Mouse (Mus musculus) E14TG2a.4 (cell line): ENCODE data around the gene Ndufb3.
"Not testable (repeated sequence)": the region's sequence is repeated elsewhere in the genome, so short reads cannot be mapped to it uniquely, and the experiment has no call there.

Experiments used
- H3K27me3 ChIP-seq: 2 replicates; pipeline ENCODE4 v1.6.1; 2014; ENCODE audit warnings: low read length, control low read depth; ENCODE audit not compliant: insufficient read depth
- H3K36me3 ChIP-seq: 2 replicates; pipeline ENCODE4 v1.6.1; 2014; ENCODE audit warnings: low read length, control low read depth; ENCODE audit not compliant: insufficient read depth
- H3K4me1 ChIP-seq: replicated peaks from 2 replicates; pipeline ENCODE4 v1.6.1; 2014; ENCODE audit warnings: low read depth, low read length, control low read depth
- H3K4me3 ChIP-seq: replicated peaks from 2 replicates; pipeline ENCODE4 v1.5.1; 2014; ENCODE audit warnings: mild to moderate bottlenecking, low read length
- H3K9me3 ChIP-seq: 2 replicates; pipeline ENCODE4 v1.6.1; 2014; ENCODE audit warnings: low read length, control low read depth
- CTCF ChIP-seq: conservative IDR thresholded peaks from 2 replicates; pipeline ENCODE4 v1.5.1; 2014; ENCODE audit warnings: low read length
- NANOG ChIP-seq: IDR thresholded peaks from 2 replicates; pipeline ENCODE4 v1.6.1; 2014; ENCODE audit warnings: borderline replicate concordance, low read length, mixed read lengths
- POU5F1 ChIP-seq: IDR thresholded peaks from 2 replicates; pipeline ENCODE4 v1.6.1; 2014; ENCODE audit warnings: low read length, borderline replicate concordance

Gene Ndufb3

GRCm38 (mm10) chr1:58586171-58586997, at the start of gene Ndufb3, which contains the start of gene Fam126b:
Gene Ndufb3 (plus strand): TSS chr1:58586384.
Gene Fam126b (minus strand): TSS chr1:58586323.
- Histone ChIP-seq H3K4me3 (peak within 1 kb of the TSS; percentile 95), H3K9me3 (no peaks in the 10 kb centered on the region), H3K27me3 (no peaks in the 10 kb centered on the region), H3K36me3 (no peaks in the 10 kb centered on the region; the same call in 1 of the 2 replicates), H3K4me1 (peaks cover 25% of the 10 kb centered on the region)
- TF ChIP-seq POU5F1 (peak; percentile 54), NANOG (no peak)

- no peak for TF ChIP-seq POU5F1
- TF ChIP-seq CTCF: no peak
- TF ChIP-seq NANOG: no peak
Observed at GRCm38 (mm10) chr1:58541386-58541785, 44.8 kb upstream of the Ndufb3 start.

GRCm38 (mm10) chr1:58560370-58560769, 25.8 kb upstream of the Ndufb3 start:
- TF ChIP-seq CTCF: peak; percentile 23
- not testable (repeated sequence) for H3K27me3 ChIP-seq, H3K9me3 ChIP-seq, H3K4me3 ChIP-seq, H3K4me1 ChIP-seq
- H3K36me3 ChIP-seq: peaks cover 26% of the 10 kb centered on the region

More at GRCm38 (mm10) chr1:58541386-58541785, 44.8 kb upstream of the Ndufb3 start:
- Histone ChIP-seq H3K27me3 (no peaks in the 10 kb centered on the region), H3K4me1 (no peaks in the 10 kb centered on the region), H3K9me3 (no peaks in the 10 kb centered on the region), H3K36me3 (peaks cover 44% of the 10 kb centered on the region), H3K4me3 (no peak overlapping the region)

GRCm38 (mm10) chr1:58562455-58562854, 23.7 kb upstream of the Ndufb3 start:
- H3K4me3 ChIP-seq: no peak overlapping the region
- H3K9me3 ChIP-seq: no peaks in the 10 kb centered on the region
- H3K4me1 ChIP-seq: no peaks in the 10 kb centered on the region
- H3K27me3 ChIP-seq: no peaks in the 10 kb centered on the region
- TF ChIP-seq CTCF: peak; percentile 90
- TF ChIP-seq NANOG: no peak
- peaks cover 20% of the 10 kb centered on the region for H3K36me3 ChIP-seq

- no peak for TF ChIP-seq NANOG
- no peak for TF ChIP-seq POU5F1
- TF ChIP-seq CTCF: no peak
- no peaks in the 10 kb centered on the region for H3K27me3 ChIP-seq
- peaks cover 10% of the 10 kb centered on the region for H3K4me1 ChIP-seq
- H3K9me3 ChIP-seq: no peaks in the 10 kb centered on the region
- peaks cover 14% of the 10 kb centered on the region for H3K36me3 ChIP-seq
- no peak overlapping the region for H3K4me3 ChIP-seq
Observed at GRCm38 (mm10) chr1:58564981-58565380, 21.2 kb upstream of the Ndufb3 start.

GRCm38 (mm10) chr1:58566621-58567020, 19.6 kb upstream of the Ndufb3 start:
- TF ChIP-seq NANOG (no peak), CTCF (no peak), POU5F1 (no peak)
- peaks cover 11% of the 10 kb centered on the region for H3K36me3 ChIP-seq
- no peaks in the 10 kb centered on the region for H3K27me3 ChIP-seq
- peaks cover 23% of the 10 kb centered on the region for H3K4me1 ChIP-seq
- no peaks in the 10 kb centered on the region for H3K9me3 ChIP-seq
- H3K4me3 ChIP-seq: no peak overlapping the region

GRCm38 (mm10) chr1:58568456-58569130, 17.6 kb upstream of the Ndufb3 start:
- Histone ChIP-seq H3K4me3 (no peak overlapping the region), H3K9me3 (no peaks in the 10 kb centered on the region), H3K27me3 (no peaks in the 10 kb centered on the region), H3K36me3 (peaks cover 4% of the 10 kb centered on the region; the same call in 1 of the 2 replicates), H3K4me1 (peaks cover 23% of the 10 kb centered on the region)
- TF ChIP-seq NANOG (no peak), CTCF (no peak), POU5F1 (no peak)

GRCm38 (mm10) chr1:58570437-58570836, 15.7 kb upstream of the Ndufb3 start:
- Histone ChIP-seq H3K27me3 (no peaks in the 10 kb centered on the region), H3K36me3 (no peaks in the 10 kb centered on the region), H3K4me3 (no peak overlapping the region), H3K4me1 (peaks cover 23% of the 10 kb centered on the region), H3K9me3 (no peaks in the 10 kb centered on the region)
- TF ChIP-seq POU5F1 (peak; percentile 82; the same call in 1 of the 2 replicates), NANOG (no peak), CTCF (no peak)
